Mouse (Mus musculus) 3134 (cell line): Measurements from ENCODE around the gene Cpeb4.
"Not testable (repeated sequence)": the region's sequence is repeated elsewhere in the genome, so short reads cannot be mapped to it uniquely, and the experiment has no call there.

ENCODE experiments used
- DNase-seq: peaks from one replicate; pipeline ENCODE4 v3.0.0-alpha.2; 2011; ENCODE audit warnings: low spot score; ENCODE audit not compliant: insufficient read length; ENCODE audit errors: extremely low read depth

Gene Cpeb4

GRCm38 (mm10) chr11:31965256-31966134, 93.5 kb downstream of the Cpeb4 start, which contains the start of gene 4930524B15Rik:
TSS of gene 4930524B15Rik (plus strand) at chr11:31965592.
- DNase-seq, result no peak

- no peak for DNase-seq
These were observed 102.1 kb downstream of the Cpeb4 start for GRCm38 (mm10) chr11:31974132-31974531.

GRCm38 (mm10) chr11:31974826-31975225, 102.8 kb downstream of the Cpeb4 start:
- no peak for DNase-seq

GRCm38 (mm10) chr11:31975678-31976077, 103.7 kb downstream of the Cpeb4 start:
- no peak for DNase-seq

- no peak for DNase-seq
These were observed 104.1 kb downstream of the Cpeb4 start for GRCm38 (mm10) chr11:31976137-31976536.

- DNase-seq, result not testable (repeated sequence)
These were observed 108.1 kb downstream of the Cpeb4 start for GRCm38 (mm10) chr11:31980089-31980488.

GRCm38 (mm10) chr11:31981830-31982229, 109.8 kb downstream of the Cpeb4 start:
- DNase-seq, result no peak

GRCm38 (mm10) chr11:31982247-31982943, 110.4 kb downstream of the Cpeb4 start:
- DNase-seq, result not testable (repeated sequence)

- no peak for DNase-seq
These were observed 111.2 kb downstream of the Cpeb4 start for GRCm38 (mm10) chr11:31983249-31983648.

- no peak for DNase-seq
These were observed 112.8 kb downstream of the Cpeb4 start for GRCm38 (mm10) chr11:31984786-31985185.
